Mouse (Mus musculus) myocyte (in vitro differentiated cells): ENCODE measurements around the gene Ttc7.

ENCODE experiments used
- CEBPB ChIP-seq: IDR thresholded peaks from 2 replicates; pipeline ENCODE4 v1.6.1; 2011; ENCODE audit warnings: mild to moderate bottlenecking, moderate library complexity; ENCODE audit not compliant: poor library complexity, insufficient read depth, severe bottlenecking
- E2F4 ChIP-seq: IDR thresholded peaks from one replicate; pipeline ENCODE4 v1.6.1; 2011; ENCODE audit warnings: mild to moderate bottlenecking, control low read depth, moderate library complexity; ENCODE audit not compliant: insufficient read depth
- MAX ChIP-seq: IDR thresholded peaks from one replicate; pipeline ENCODE4 v1.6.1; 2011; ENCODE audit warnings: low read depth, mild to moderate bottlenecking, control low read depth
- TCF12 ChIP-seq: IDR thresholded peaks from one replicate; pipeline ENCODE4 v1.6.1; 2011; ENCODE audit warnings: mild to moderate bottlenecking, control low read depth; ENCODE audit not compliant: poor library complexity, insufficient read depth, severe bottlenecking

- TF ChIP-seq E2F4 (no peak), CEBPB (no peak), TCF12 (no peak), MAX (no peak)
Measured at GRCm38 (mm10) chr17:87264927-87265791, 17.5 kb upstream of the Ttc7 start.
